In the genomic region with DNA sequence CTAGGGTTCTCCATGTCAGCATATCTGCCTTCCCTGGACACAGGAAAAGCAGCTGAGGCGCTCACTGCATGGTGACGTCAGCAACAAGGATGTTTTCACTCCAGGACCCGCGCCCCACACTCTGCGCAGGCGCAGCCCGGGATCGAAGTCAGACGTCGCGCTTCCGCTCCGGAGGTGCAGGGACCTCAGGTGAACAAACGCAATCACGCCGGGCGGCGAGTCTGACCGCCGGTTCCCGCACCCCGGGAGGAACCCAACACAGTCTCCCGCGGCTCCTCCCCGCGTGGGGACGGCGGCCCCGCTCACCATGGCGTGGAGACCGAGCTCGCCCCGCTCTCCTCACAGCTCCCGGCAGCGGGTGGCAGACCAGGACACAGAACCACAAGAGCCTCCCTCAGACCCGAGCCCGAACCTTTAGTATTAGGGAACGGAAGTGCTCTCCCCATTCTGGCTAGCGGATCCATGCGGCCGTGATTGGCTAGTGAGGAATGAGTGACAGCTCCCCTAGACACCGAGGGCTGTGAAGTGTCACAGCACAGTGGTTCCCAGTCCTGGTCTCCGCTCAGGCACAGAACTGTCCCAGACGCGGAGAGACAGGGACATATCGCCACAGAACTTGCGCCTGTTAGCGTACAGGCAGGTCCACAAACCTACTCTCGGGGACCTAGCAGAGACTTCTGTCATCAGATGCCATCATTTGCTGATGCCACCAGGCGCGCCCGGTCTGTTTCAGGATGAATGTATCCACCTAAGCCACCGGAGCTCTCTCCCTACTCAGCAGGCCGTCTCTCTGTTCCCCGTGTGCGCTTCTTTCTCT, we compare ENCODE assay signal across 8 mouse cellular contexts. TPM values are rescaled to one million over a fixed set of nuclear protein-coding genes. Genes with fewer than 3 reads are reported as not detected.
A peak's percentile ranks its signal among the peaks of the same experiment; 100 is the strongest.
DNase-seq lines count a peak whose midpoint lies in the region; ATAC-seq lines count a peak whose summit lies in the region.
"Not testable (repeated sequence)": the region's sequence is repeated elsewhere in the genome, so short reads cannot be mapped to it uniquely, and the experiment has no call there.

No protein-coding gene starts in this region.

- peak overlapping the region; percentile 54 for H3K9ac ChIP-seq in intestine, embryonic 14.5 days (ENCODE audit: low read length)

- under 1% methylated on average over 52 of the region's 56 CpGs for WGBS in intestine, embryonic 14.5 days

- intact Hi-C loops in gastrocnemius, postnatal 14 days (cut with DNase I; ENCODE audit: low total_unique reads), result not testable (repeated sequence)
- intact Hi-C loops in left cerebral cortex, postnatal 14 days (cut with DNase I), result loop anchor here (5.0 kb wide), 1 partner anchor 53 kb away; the partner anchor contains the start of gene Zfp959

- not testable (repeated sequence) for H3K4me1 ChIP-seq in intestine, embryonic 14.5 days (replicated peaks; ENCODE audit: control insufficient read depth, insufficient read depth, low read length)

- H3K27ac ChIP-seq in intestine, embryonic 14.5 days (ENCODE audit: low read depth), result peak overlapping the region; percentile 80

- not testable (repeated sequence) for H3K36me3 ChIP-seq in intestine, embryonic 14.5 days (ENCODE audit: control insufficient read depth, insufficient read depth, low read length)

- H3K9me3 ChIP-seq in intestine, embryonic 14.5 days (ENCODE audit: control insufficient read depth, low read length), result not testable (repeated sequence)

- peak overlapping the region; percentile 66 for H3K4me2 ChIP-seq in intestine, embryonic 14.5 days (ENCODE audit: low read length)

- not testable (repeated sequence) for H3K27me3 ChIP-seq in intestine, embryonic 14.5 days (replicated peaks; ENCODE audit: control insufficient read depth, insufficient read depth, low read length)

- DNase-seq in embryo, embryonic 10 days (ENCODE audit: low spot score), result peak; percentile 85
- DNase-seq in gastrocnemius, postnatal 14 days, result peak; percentile 92
- DNase-seq in intestine, embryonic 14.5 days (ENCODE audit: low spot score), result peak; percentile 85
- peak; percentile 94 to 96 for DNase-seq in left cerebral cortex, postnatal 14 days (ENCODE audit: low spot score in 2 of 2)
- DNase-seq in right cerebral cortex, postnatal 25 days, result peak; percentile 94
- peak; percentile 86 to 93 for DNase-seq in urinary bladder, postnatal 36 days (ENCODE audit: low spot score in 2 of 2)

- peak; percentile 94 for ATAC-seq in activated CD4-positive, CD25-positive, alpha-beta regulatory T cell, adult 4 months
- peak; percentile 96 for ATAC-seq in intestine, embryonic 14.5 days (replicated peaks; ENCODE audit: low FRiP score, low TSS enrichment, low read depth)
- ATAC-seq in megakaryocyte-erythroid progenitor cell, adult 5-6 weeks (replicated peaks; ENCODE audit: low FRiP score, low TSS enrichment, poor library complexity, severe bottlenecking), result peak; percentile 97

- H3K4me3 ChIP-seq in intestine, embryonic 14.5 days (ENCODE audit: low read depth, low read length), result peak overlapping the region; percentile 42

RNA-seq across cellular contexts. Expression of gene Zfp119b, which starts 4.2 kb away (rescaled TPM):
- polyA plus RNA-seq in activated CD4-positive, CD25-positive, alpha-beta regulatory T cell, adult 4 months (2017; shearing (Covaris generic)), result 10 to 100 TPM; 17.2 to 17.4 TPM
- total RNA-seq in gastrocnemius, postnatal 14 days (2021), result 1 to 10 TPM; 3.1 to 3.7 TPM
- polyA plus RNA-seq in intestine, embryonic 14.5 days (2014; fragmentation: Nextera tagmentation; extraction: Ambion mirVana), result 4.2 and 5.0 TPM in 2 replicates
- total RNA-seq in left cerebral cortex, postnatal 14 days (2021), result 1 to 10 TPM; 2.9 to 3.6 TPM
- total RNA-seq in megakaryocyte-erythroid progenitor cell, adult 5-6 weeks (2014; fragmentation: Nextera tagmentation), result 2.0 and 4.8 TPM in 2 replicates
- 1.2 and 10.3 TPM in 2 replicates for total RNA-seq in megakaryocyte-erythroid progenitor cell, adult 5-6 weeks (2017)

RNA-seq across cellular contexts. Expression of gene Ebi3, which starts 7.4 kb away (rescaled TPM):
- 10 to 100 TPM; 52.7 to 95.2 TPM for polyA plus RNA-seq in activated CD4-positive, CD25-positive, alpha-beta regulatory T cell, adult 4 months (2017; shearing (Covaris generic))
- total RNA-seq in gastrocnemius, postnatal 14 days (2021), result under 1 TPM; 0.33 to 0.47 TPM
- 2.5 and 2.8 TPM in 2 replicates for polyA plus RNA-seq in intestine, embryonic 14.5 days (2014; fragmentation: Nextera tagmentation; extraction: Ambion mirVana)
- 1 to 10 TPM; 2.0 to 3.3 TPM for total RNA-seq in left cerebral cortex, postnatal 14 days (2021)
- total RNA-seq in megakaryocyte-erythroid progenitor cell, adult 5-6 weeks (2014; fragmentation: Nextera tagmentation), result 0.42 TPM in 1 of 2 replicates, not detected in the other
- 0.47 TPM in 1 of 2 replicates, not detected in the other for total RNA-seq in megakaryocyte-erythroid progenitor cell, adult 5-6 weeks (2017)

RNA-seq across cellular contexts. Expression of gene Yju2, which starts 13.8 kb away (rescaled TPM):
- 10 to 100 TPM; 26.9 to 30.2 TPM for polyA plus RNA-seq in activated CD4-positive, CD25-positive, alpha-beta regulatory T cell, adult 4 months (2017; shearing (Covaris generic))
- 10 to 100 TPM in 1 of 2 experiments, 1 to 10 TPM in 1; 9.3 to 10.3 TPM for total RNA-seq in gastrocnemius, postnatal 14 days (2021)
- 18.6 and 23.6 TPM in 2 replicates for polyA plus RNA-seq in intestine, embryonic 14.5 days (2014; fragmentation: Nextera tagmentation; extraction: Ambion mirVana)
- total RNA-seq in left cerebral cortex, postnatal 14 days (2021), result 10 to 100 TPM; 14.2 to 15.0 TPM
- 11.2 and 18.7 TPM in 2 replicates for total RNA-seq in megakaryocyte-erythroid progenitor cell, adult 5-6 weeks (2014; fragmentation: Nextera tagmentation)
- total RNA-seq in megakaryocyte-erythroid progenitor cell, adult 5-6 weeks (2017), result 17.1 and 25.5 TPM in 2 replicates

RNA-seq across cellular contexts. Expression of gene Shd, which starts 25.2 kb away (rescaled TPM):
- polyA plus RNA-seq in activated CD4-positive, CD25-positive, alpha-beta regulatory T cell, adult 4 months (2017; shearing (Covaris generic)), result not detected
- under 1 TPM; 0.31 to 0.62 TPM for total RNA-seq in gastrocnemius, postnatal 14 days (2021)
- 13.2 and 18.3 TPM in 2 replicates for polyA plus RNA-seq in intestine, embryonic 14.5 days (2014; fragmentation: Nextera tagmentation; extraction: Ambion mirVana)
- total RNA-seq in left cerebral cortex, postnatal 14 days (2021), result 10 to 100 TPM; 34.3 to 39.5 TPM
- not detected in 2 replicates for total RNA-seq in megakaryocyte-erythroid progenitor cell, adult 5-6 weeks (2014; fragmentation: Nextera tagmentation)
- total RNA-seq in megakaryocyte-erythroid progenitor cell, adult 5-6 weeks (2017), result not detected in 2 replicates

RNA-seq across cellular contexts. Expression of gene Fsd1, which starts 41.2 kb away (rescaled TPM):
- polyA plus RNA-seq in activated CD4-positive, CD25-positive, alpha-beta regulatory T cell, adult 4 months (2017; shearing (Covaris generic)), result not detected
- under 1 TPM in 1 of 2 experiments, not detected in 1; 0.55 TPM for total RNA-seq in gastrocnemius, postnatal 14 days (2021)
- polyA plus RNA-seq in intestine, embryonic 14.5 days (2014; fragmentation: Nextera tagmentation; extraction: Ambion mirVana), result 16.9 and 18.8 TPM in 2 replicates
- total RNA-seq in left cerebral cortex, postnatal 14 days (2021), result 10 to 100 TPM; 89.9 to 97.3 TPM
- not detected in 2 replicates for total RNA-seq in megakaryocyte-erythroid progenitor cell, adult 5-6 weeks (2014; fragmentation: Nextera tagmentation)
- not detected in 2 replicates for total RNA-seq in megakaryocyte-erythroid progenitor cell, adult 5-6 weeks (2017)

Comparison
In these comparisons a context has a peak if more than half of its experiments do, and no peak if none do; other contexts are left out.
1. Peak in every context shown above with its lines: DNase-seq, ATAC-seq, H3K4me3 ChIP-seq and H3K27ac ChIP-seq.